Mouse (Mus musculus): Measurements from ENCODE around the gene Kctd2. TPM values are rescaled to one million over a fixed set of nuclear protein-coding genes. Genes with fewer than 3 reads are reported as not detected.

Kctd2 gene
- polyA plus RNA-seq, 1 experiment from 2014 or later: 22.0 TPM

- Histone ChIP-seq H3K4me2 (ENCODE audit: low read depth) (no peak overlapping the region), H3K4me3 (ENCODE audit: low read depth, low read length) (no peak overlapping the region), H3K9ac (ENCODE audit: low read length) (no peak overlapping the region), H3K27me3 (ENCODE audit: control insufficient read depth, insufficient read depth, low read length) (no peaks in the 10 kb centered on the region), H3K4me1 (ENCODE audit: control insufficient read depth, insufficient read depth, low read length) (peaks cover 18% of the 10 kb centered on the region), H3K27ac (ENCODE audit: low read depth, low read length) (no peak overlapping the region), H3K9me3 (ENCODE audit: control insufficient read depth, low read length) (no peaks in the 10 kb centered on the region), H3K36me3 (ENCODE audit: control insufficient read depth, insufficient read depth, low read length) (no peaks in the 10 kb centered on the region)
- WGBS: 88% methylated on average over 9 of the region's 9 CpGs
- no peak for DNase-seq (ENCODE audit: low spot score)
- ATAC-seq (ENCODE audit: insufficient read depth, low FRiP score, low TSS enrichment): no peak
These were observed 58.5 kb downstream of the Kctd2 start for GRCm38 (mm10) chr11:115478296-115478938.

Small RNA genes within 50 kb of the gene (microRNA-seq; reads per million reads assigned to microRNA genes)
- gene Mir3968: not detected

Other genes starting within 250 kb of the Kctd2 start
- 8.8 and 11.0 TPM in 2 replicates for gene Tmem104, start 232.6 kb upstream of the Kctd2 start, polyA plus RNA-seq (2014; fragmentation: Nextera tagmentation; extraction: Ambion mirVana)
- gene Nat9, start 232.3 kb upstream of the Kctd2 start, polyA plus RNA-seq (2014; fragmentation: Nextera tagmentation; extraction: Ambion mirVana): 20.3 and 20.8 TPM in 2 replicates
- gene Grin2c, start 152.9 kb upstream of the Kctd2 start, polyA plus RNA-seq (2014; fragmentation: Nextera tagmentation; extraction: Ambion mirVana): 0.57 and 0.85 TPM in 2 replicates
- 14.0 and 15.1 TPM in 2 replicates for gene Fdxr, start 143.1 kb upstream of the Kctd2 start, polyA plus RNA-seq (2014; fragmentation: Nextera tagmentation; extraction: Ambion mirVana)
- gene Fads6, start 122.5 kb upstream of the Kctd2 start, polyA plus RNA-seq (2014; fragmentation: Nextera tagmentation; extraction: Ambion mirVana): 0.18 and 0.24 TPM in 2 replicates
- not detected in 2 replicates for gene Otop2, start 113.0 kb upstream of the Kctd2 start, polyA plus RNA-seq (2014; fragmentation: Nextera tagmentation; extraction: Ambion mirVana)
- gene Ush1g, start 98.1 kb upstream of the Kctd2 start, polyA plus RNA-seq (2014; fragmentation: Nextera tagmentation; extraction: Ambion mirVana): 0.12 TPM in 1 of 2 replicates, not detected in the other
- gene Otop3, start 85.4 kb upstream of the Kctd2 start, polyA plus RNA-seq (2014; fragmentation: Nextera tagmentation; extraction: Ambion mirVana): 0.35 and 0.37 TPM in 2 replicates
- gene Hid1, start 52.4 kb upstream of the Kctd2 start, polyA plus RNA-seq (2014; fragmentation: Nextera tagmentation; extraction: Ambion mirVana): 13.1 and 16.1 TPM in 2 replicates
- 18.1 and 18.5 TPM in 2 replicates for gene Cdr2l, start 38.2 kb upstream of the Kctd2 start, polyA plus RNA-seq (2014; fragmentation: Nextera tagmentation; extraction: Ambion mirVana)
- gene Mrpl58, start 16.4 kb upstream of the Kctd2 start, polyA plus RNA-seq (2014; fragmentation: Nextera tagmentation; extraction: Ambion mirVana): 221 and 230 TPM in 2 replicates
- gene Atp5h, start 166 bp upstream of the Kctd2 start, polyA plus RNA-seq (2014; fragmentation: Nextera tagmentation; extraction: Ambion mirVana): 866 and 868 TPM in 2 replicates
- 0.12 TPM in 1 of 2 replicates, not detected in the other for gene Trim80, start 20.4 kb downstream of the Kctd2 start, polyA plus RNA-seq (2014; fragmentation: Nextera tagmentation; extraction: Ambion mirVana)
- gene Slc16a5, start 42.3 kb downstream of the Kctd2 start, polyA plus RNA-seq (2014; fragmentation: Nextera tagmentation; extraction: Ambion mirVana): 0.11 and 0.22 TPM in 2 replicates
- 7.8 and 8.3 TPM in 2 replicates for gene Armc7, start 55.5 kb downstream of the Kctd2 start, polyA plus RNA-seq (2014; fragmentation: Nextera tagmentation; extraction: Ambion mirVana)
- 76.0 and 77.0 TPM in 2 replicates for gene Nt5c, start 71.7 kb downstream of the Kctd2 start, polyA plus RNA-seq (2014; fragmentation: Nextera tagmentation; extraction: Ambion mirVana)
- gene Jpt1, start 94.3 kb downstream of the Kctd2 start, polyA plus RNA-seq (2014; fragmentation: Nextera tagmentation; extraction: Ambion mirVana): 870 and 877 TPM in 2 replicates
- 1,294 and 1,337 TPM in 2 replicates for gene Sumo2, start 116.1 kb downstream of the Kctd2 start, polyA plus RNA-seq (2014; fragmentation: Nextera tagmentation; extraction: Ambion mirVana)
- gene Nup85, start 144.3 kb downstream of the Kctd2 start, polyA plus RNA-seq (2014; fragmentation: Nextera tagmentation; extraction: Ambion mirVana): 174 and 187 TPM in 2 replicates
- 95.5 and 97.9 TPM in 2 replicates for gene Mrps7, start 183.8 kb downstream of the Kctd2 start, polyA plus RNA-seq (2014; fragmentation: Nextera tagmentation; extraction: Ambion mirVana)
- gene Gga3, start 183.9 kb downstream of the Kctd2 start, polyA plus RNA-seq (2014; fragmentation: Nextera tagmentation; extraction: Ambion mirVana): 31.4 and 31.7 TPM in 2 replicates
- gene Mif4gd, start 192.8 kb downstream of the Kctd2 start, polyA plus RNA-seq (2014; fragmentation: Nextera tagmentation; extraction: Ambion mirVana): 17.1 and 17.7 TPM in 2 replicates
- 23.0 and 25.4 TPM in 2 replicates for gene Slc25a19, start 208.2 kb downstream of the Kctd2 start, polyA plus RNA-seq (2014; fragmentation: Nextera tagmentation; extraction: Ambion mirVana)

All from neural tube, embryonic 11.5 days (tissue).